Mouse (Mus musculus) brain, embryonic 14.5 days (tissue): ENCODE data around the gene Fam187a.

ENCODE experiments used
- CTCF ChIP-seq: fragments of 200-500 bp; IDR thresholded peaks from 2 replicates; pipeline ENCODE4 v1.5.1; 2012; ENCODE audit warnings: inconsistent platforms, mild to moderate bottlenecking, moderate library complexity, borderline replicate concordance; ENCODE audit not compliant: insufficient read depth, insufficient read length; ENCODE audit errors: extremely low read depth
- POLR2A ChIP-seq: fragments of 200-500 bp; IDR thresholded peaks from 2 replicates; pipeline ENCODE4 v1.6.1; 2012; ENCODE audit warnings: mild to moderate bottlenecking, inconsistent platforms, borderline replicate concordance; ENCODE audit not compliant: poor library complexity, insufficient read depth, insufficient read length, severe bottlenecking; ENCODE audit errors: extremely low read depth

DNA sequence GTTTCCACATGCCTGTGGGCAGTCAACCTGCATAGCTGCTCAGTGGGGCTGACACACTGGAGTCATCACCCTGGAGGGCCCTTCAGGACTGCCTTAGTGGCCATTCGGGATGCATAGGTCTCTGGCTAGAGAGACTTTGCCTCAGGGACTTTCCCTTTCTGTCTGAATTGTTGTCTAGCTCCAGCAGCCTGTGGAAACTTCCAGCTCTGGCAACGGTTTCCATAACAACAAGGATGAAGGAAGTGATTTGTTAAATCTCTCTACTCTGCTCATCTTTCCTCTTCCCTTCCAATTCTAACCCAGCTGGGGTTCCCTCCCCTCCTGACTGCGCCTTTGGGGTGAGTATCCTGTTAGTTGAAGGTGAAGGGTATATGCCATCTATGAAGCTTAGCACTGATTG lies 3.2 kb downstream of the Fam187a start:
- TF ChIP-seq CTCF (no peak), POLR2A (no peak)
